Mouse (Mus musculus): ENCODE measurements at regions not wholly inside any gene's neighbourhood (a gene's known extent, or its start where the extent isn't known, plus 50 kb on each side); places are given as distances from the start of the nearest gene placed in this dataset.

DNA sequence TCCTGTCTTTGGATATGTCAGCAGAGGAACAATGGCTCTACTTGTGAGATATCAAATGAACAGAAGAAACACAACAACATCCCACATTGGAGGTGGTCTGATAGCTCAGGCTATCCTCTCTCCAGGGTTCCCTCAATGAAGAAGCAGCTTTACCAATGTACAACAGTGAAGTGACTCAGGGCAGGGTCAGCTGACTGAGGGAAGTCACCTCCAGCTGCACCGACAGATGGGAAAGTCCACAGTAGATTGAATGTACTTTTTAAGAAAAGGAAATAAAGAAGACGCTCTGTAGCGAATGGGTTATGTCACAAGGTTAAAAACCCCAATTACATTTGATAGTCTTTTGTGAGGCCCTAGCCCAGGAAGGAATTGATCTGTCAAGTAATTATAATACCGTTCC, 62.6 kb upstream of the Tnfaip3 start:
- DNase-seq (ENCODE audit: low spot score in 2 of 2), result no peak

DNA sequence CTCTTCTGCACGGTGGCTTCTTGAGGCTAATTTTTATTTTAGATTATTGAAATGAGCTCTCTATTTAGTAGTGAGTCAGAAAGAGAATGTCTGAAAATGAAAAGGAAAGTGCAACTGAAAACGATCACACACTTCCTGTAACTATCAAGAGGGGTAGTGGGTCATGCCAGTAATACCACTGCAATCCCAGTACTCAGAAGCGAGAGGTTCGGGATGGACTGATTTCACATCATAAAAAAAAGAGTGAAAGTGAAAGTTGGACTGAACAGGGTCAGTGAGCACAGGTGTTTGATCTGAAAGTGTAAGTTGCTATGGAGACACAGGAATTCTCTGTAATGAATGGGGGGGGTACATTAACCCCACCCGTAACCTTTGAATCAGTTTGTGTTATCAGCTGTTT, 52.9 kb upstream of the Tnfaip3 start:
- no peak for DNase-seq (ENCODE audit: low spot score in 2 of 2)

- no peak for DNase-seq (ENCODE audit: low spot score in 2 of 2)
Measured at GRCm38 (mm10) chr10:19067623-19068022, 52.2 kb upstream of the Tnfaip3 start.

DNA sequence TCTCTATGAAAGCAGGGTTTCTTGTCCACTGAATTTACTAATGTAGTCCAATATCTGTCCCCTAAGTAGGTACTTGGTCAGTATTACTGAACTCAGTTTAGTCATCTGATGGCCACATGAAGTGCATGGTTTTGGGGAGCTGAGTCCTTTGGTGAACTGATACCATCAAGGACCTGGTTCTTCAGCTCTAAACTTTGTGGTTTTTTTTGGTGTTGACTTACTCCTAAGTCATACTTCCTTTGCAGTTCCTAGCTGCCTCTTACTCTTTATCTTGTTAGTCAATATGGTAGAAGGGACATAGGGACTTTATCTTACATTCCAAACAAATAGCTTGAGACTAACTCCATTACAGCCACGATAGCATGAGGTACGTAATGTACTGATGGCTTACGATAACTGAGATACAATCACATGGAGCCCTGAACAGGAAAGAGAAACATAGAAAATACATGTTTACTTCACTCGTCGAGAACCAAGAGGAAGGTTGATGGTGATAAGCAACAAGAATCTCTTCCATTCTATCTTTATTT, 51.4 kb upstream of the Tnfaip3 start:
- no peak for DNase-seq (ENCODE audit: low spot score in 2 of 2)

Data from left cerebral cortex, adult 8-10 months (tissue).